Mouse (Mus musculus): ENCODE data around the gene Slc12a4. TPM values are rescaled to one million over a fixed set of nuclear protein-coding genes. Genes with fewer than 3 reads are reported as not detected.

Gene Slc12a4
- polyA plus RNA-seq, 1 experiment from 2014 or later, result 9.4 TPM

DNA sequence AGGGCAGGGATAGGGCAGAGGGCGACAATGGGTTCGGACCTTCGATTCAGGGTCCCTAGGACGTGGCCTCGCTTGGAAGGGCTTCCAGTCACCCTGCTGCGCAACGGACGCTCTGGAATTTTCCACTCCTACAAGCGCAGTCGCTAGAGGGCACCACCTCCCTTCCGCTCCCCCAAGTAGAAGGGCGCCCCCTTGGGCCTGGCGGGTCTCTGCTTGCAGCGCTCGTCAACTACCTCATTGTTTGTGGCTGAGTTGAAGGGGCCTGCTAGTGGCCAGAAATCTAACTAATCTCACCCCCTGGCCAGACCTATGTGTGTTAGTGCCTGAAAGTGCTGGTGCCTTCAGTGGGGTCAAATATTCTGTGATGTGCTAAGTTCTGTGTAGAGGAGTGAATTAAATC is 13.4 kb upstream of the Slc12a4 start, which contains the start of gene Dpep3:
TSS of gene Dpep3 (minus strand) at position 105 of the 400 bp plus-strand sequence.
- H3K9ac ChIP-seq, result no peak within 1 kb of the TSS
- DNase-seq (ENCODE audit: low spot score) (no peak), ATAC-seq (ENCODE audit: low FRiP score) (no peak)
- WGBS, result 91% methylated on average over 15 of the region's 15 CpGs
- no peaks in the 10 kb centered on the region for H3K27me3 ChIP-seq (ENCODE audit: control insufficient read depth, insufficient read depth, low read length)
- H3K9me3 ChIP-seq (ENCODE audit: control insufficient read depth, low read length), result no peaks in the 10 kb centered on the region
- no peaks in the 10 kb centered on the region for H3K4me1 ChIP-seq (replicated peaks; ENCODE audit: control insufficient read depth, insufficient read depth, low read length)
- H3K36me3 ChIP-seq (replicated peaks; ENCODE audit: control insufficient read depth, insufficient read depth), result no peaks in the 10 kb centered on the region
- no peak within 1 kb of the TSS for H3K27ac ChIP-seq
- no peak within 1 kb of the TSS for H3K4me3 ChIP-seq (replicated peaks; ENCODE audit: low read length)
- no peak within 1 kb of the TSS for H3K4me2 ChIP-seq (replicated peaks)

- no peaks in the 10 kb centered on the region for H3K36me3 ChIP-seq (replicated peaks; ENCODE audit: control insufficient read depth, insufficient read depth)
- H3K27me3 ChIP-seq (ENCODE audit: control insufficient read depth, insufficient read depth, low read length), result no peaks in the 10 kb centered on the region
- DNase-seq (ENCODE audit: low spot score), result no peak
- no peaks in the 10 kb centered on the region for H3K9me3 ChIP-seq (ENCODE audit: control insufficient read depth, low read length)
- no peak overlapping the region for H3K4me3 ChIP-seq (replicated peaks; ENCODE audit: low read length)
- no peak overlapping the region for H3K9ac ChIP-seq
- H3K4me2 ChIP-seq (replicated peaks), result no peak overlapping the region
- no peak for ATAC-seq (ENCODE audit: low FRiP score)
- H3K4me1 ChIP-seq (replicated peaks; ENCODE audit: control insufficient read depth, insufficient read depth, low read length), result no peaks in the 10 kb centered on the region
- H3K27ac ChIP-seq, result no peak overlapping the region
- WGBS, result 70% methylated on average over 7 of the region's 7 CpGs
These were observed 9.5 kb upstream of the Slc12a4 start for GRCm38 (mm10) chr8:105975363-105975762.

GRCm38 (mm10) chr8:105971019-105971720 is 5.3 kb upstream of the Slc12a4 start:
- H3K9me3 ChIP-seq (ENCODE audit: control insufficient read depth, low read length), result no peaks in the 10 kb centered on the region
- no peak overlapping the region for H3K4me2 ChIP-seq (replicated peaks)
- WGBS, result 74% methylated on average over 8 of the region's 8 CpGs
- H3K4me3 ChIP-seq (replicated peaks; ENCODE audit: low read length), result no peak overlapping the region
- no peak overlapping the region for H3K27ac ChIP-seq
- H3K9ac ChIP-seq, result no peak overlapping the region
- no peaks in the 10 kb centered on the region for H3K36me3 ChIP-seq (replicated peaks; ENCODE audit: control insufficient read depth, insufficient read depth)
- DNase-seq (ENCODE audit: low spot score) (no peak), ATAC-seq (ENCODE audit: low FRiP score) (no peak)
- H3K4me1 ChIP-seq (replicated peaks; ENCODE audit: control insufficient read depth, insufficient read depth, low read length), result no peaks in the 10 kb centered on the region
- peaks cover 10% of the 10 kb centered on the region for H3K27me3 ChIP-seq (ENCODE audit: control insufficient read depth, insufficient read depth, low read length)

DNA sequence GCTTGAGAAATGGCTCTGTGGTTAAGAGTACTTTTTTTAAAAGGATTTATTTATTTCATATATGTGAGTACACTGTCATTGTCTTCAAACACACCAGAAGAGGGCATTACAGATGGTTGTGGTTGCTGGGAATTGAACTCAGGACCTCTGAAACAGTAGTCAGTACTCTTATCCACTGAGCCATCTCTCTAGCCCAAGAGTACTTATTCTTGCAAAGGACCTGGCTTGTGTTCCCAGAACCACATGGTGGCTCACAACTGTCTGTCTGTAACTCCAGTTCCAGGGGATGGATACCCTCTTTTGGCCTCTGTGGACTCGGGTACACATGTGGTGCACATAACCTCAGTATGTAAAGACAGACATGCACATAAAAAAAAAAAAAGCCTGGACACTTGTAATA is 3.5 kb upstream of the Slc12a4 start:
- peaks cover 27% of the 10 kb centered on the region for H3K27me3 ChIP-seq (ENCODE audit: control insufficient read depth, insufficient read depth, low read length)
- no peak for DNase-seq (ENCODE audit: low spot score)
- H3K4me2 ChIP-seq (replicated peaks), result no peak overlapping the region
- no peaks in the 10 kb centered on the region for H3K9me3 ChIP-seq (ENCODE audit: control insufficient read depth, low read length)
- H3K27ac ChIP-seq, result no peak overlapping the region
- WGBS, result 73% methylated on average over 1 of the region's 1 CpGs
- H3K4me1 ChIP-seq (replicated peaks; ENCODE audit: control insufficient read depth, insufficient read depth, low read length), result peaks cover 5% of the 10 kb centered on the region; the same call in 1 of the 2 replicates
- H3K4me3 ChIP-seq (replicated peaks; ENCODE audit: low read length), result no peak overlapping the region
- H3K9ac ChIP-seq, result no peak overlapping the region
- ATAC-seq (ENCODE audit: low FRiP score), result no peak
- no peaks in the 10 kb centered on the region for H3K36me3 ChIP-seq (replicated peaks; ENCODE audit: control insufficient read depth, insufficient read depth)

- DNase-seq (ENCODE audit: low spot score) (no peak), ATAC-seq (ENCODE audit: low FRiP score) (no peak)
- peaks cover 5% of the 10 kb centered on the region; the same call in 1 of the 2 replicates for H3K4me1 ChIP-seq (replicated peaks; ENCODE audit: control insufficient read depth, insufficient read depth, low read length)
- H3K4me3 ChIP-seq (replicated peaks; ENCODE audit: low read length), result no peak overlapping the region
- WGBS, result 12% methylated on average over 19 of the region's 19 CpGs
- H3K9ac ChIP-seq, result no peak overlapping the region
- H3K4me2 ChIP-seq (replicated peaks), result peak overlapping the region; percentile 59; the same call in 1 of the 2 replicates
- H3K27me3 ChIP-seq (ENCODE audit: control insufficient read depth, insufficient read depth, low read length), result peaks cover 28% of the 10 kb centered on the region
- H3K9me3 ChIP-seq (ENCODE audit: control insufficient read depth, low read length), result no peaks in the 10 kb centered on the region
- H3K36me3 ChIP-seq (replicated peaks; ENCODE audit: control insufficient read depth, insufficient read depth), result no peaks in the 10 kb centered on the region
- H3K27ac ChIP-seq, result no peak overlapping the region
These were observed 905 bp upstream of the Slc12a4 start for GRCm38 (mm10) chr8:105966692-105967311.

DNA sequence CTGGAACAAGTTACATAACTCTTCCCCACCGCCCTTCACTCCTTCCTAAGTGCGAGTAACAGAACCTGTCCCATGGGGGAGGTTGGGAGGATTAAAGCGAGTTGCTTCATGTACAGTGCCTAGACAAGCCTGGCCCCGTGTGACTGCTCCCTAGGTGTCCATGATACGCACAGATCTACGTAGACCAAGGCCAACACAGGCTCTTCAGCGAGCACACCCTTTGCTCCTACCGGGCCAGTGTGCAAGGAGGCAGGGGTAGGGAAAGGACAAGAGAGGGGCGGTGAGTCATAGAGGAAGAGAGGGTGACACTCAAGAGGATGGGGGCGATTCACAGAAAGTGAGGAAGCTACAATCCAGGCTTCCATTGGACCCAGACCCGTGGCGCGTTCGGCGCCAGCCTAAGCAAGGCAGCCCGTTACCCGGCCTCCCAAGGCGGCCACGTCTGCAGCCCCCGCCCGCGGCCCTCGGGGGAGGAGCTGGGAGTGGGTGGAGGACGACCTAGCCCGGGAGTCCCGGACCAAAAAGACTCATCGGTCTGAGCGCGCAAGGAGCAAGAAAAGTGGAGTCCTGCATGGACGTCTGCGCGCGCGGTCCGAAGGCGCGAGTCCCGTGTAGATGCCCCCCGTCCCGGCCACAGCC is 512 bp downstream of the Slc12a4 start:
- no peaks in the 10 kb centered on the region for H3K36me3 ChIP-seq (replicated peaks; ENCODE audit: control insufficient read depth, insufficient read depth)
- no peaks in the 10 kb centered on the region for H3K9me3 ChIP-seq (ENCODE audit: control insufficient read depth, low read length)
- peak overlapping the region; percentile 55 for H3K9ac ChIP-seq
- ATAC-seq (ENCODE audit: low FRiP score), result peak; percentile 46
- peak overlapping the region; percentile 35; the same call in 1 of the 2 replicates for H3K27ac ChIP-seq
- DNase-seq (ENCODE audit: low spot score), result no peak
- H3K4me1 ChIP-seq (replicated peaks; ENCODE audit: control insufficient read depth, insufficient read depth, low read length), result peaks cover 5% of the 10 kb centered on the region; the same call in 1 of the 2 replicates
- peak overlapping the region; percentile 43 for H3K4me3 ChIP-seq (replicated peaks; ENCODE audit: low read length)
- 4% methylated on average over 37 of the region's 40 CpGs for WGBS
- peak overlapping the region; percentile 59 for H3K4me2 ChIP-seq (replicated peaks)
- peaks cover 28% of the 10 kb centered on the region for H3K27me3 ChIP-seq (ENCODE audit: control insufficient read depth, insufficient read depth, low read length)

- Histone ChIP-seq H3K4me1 (replicated peaks; ENCODE audit: control insufficient read depth, insufficient read depth, low read length) (peaks cover 5% of the 10 kb centered on the region; the same call in 1 of the 2 replicates), H3K36me3 (replicated peaks; ENCODE audit: control insufficient read depth, insufficient read depth) (no peaks in the 10 kb centered on the region), H3K4me2 (replicated peaks) (peak overlapping the region; percentile 59), H3K4me3 (replicated peaks; ENCODE audit: low read length) (peak overlapping the region; percentile 43), H3K9ac (no peak overlapping the region; the same call in 1 of the 2 replicates), H3K27ac (no peak overlapping the region), H3K9me3 (ENCODE audit: control insufficient read depth, low read length) (no peaks in the 10 kb centered on the region), H3K27me3 (ENCODE audit: control insufficient read depth, insufficient read depth, low read length) (peaks cover 28% of the 10 kb centered on the region)
- no peak for DNase-seq (ENCODE audit: low spot score)
- no peak for ATAC-seq (ENCODE audit: low FRiP score)
- WGBS, result 74% methylated on average over 12 of the region's 12 CpGs
These were observed 1.2 kb downstream of the Slc12a4 start for GRCm38 (mm10) chr8:105964506-105965265.

GRCm38 (mm10) chr8:105961536-105961935 is 4.4 kb downstream of the Slc12a4 start:
- H3K27ac ChIP-seq, result no peak overlapping the region
- H3K27me3 ChIP-seq (ENCODE audit: control insufficient read depth, insufficient read depth, low read length), result peaks cover 20% of the 10 kb centered on the region
- no peak overlapping the region for H3K4me3 ChIP-seq (replicated peaks; ENCODE audit: low read length)
- no peak for ATAC-seq (ENCODE audit: low FRiP score)
- H3K9ac ChIP-seq, result no peak overlapping the region
- WGBS, result 79% methylated on average over 10 of the region's 10 CpGs
- no peak overlapping the region for H3K4me2 ChIP-seq (replicated peaks)
- no peaks in the 10 kb centered on the region for H3K36me3 ChIP-seq (replicated peaks; ENCODE audit: control insufficient read depth, insufficient read depth)
- H3K4me1 ChIP-seq (replicated peaks; ENCODE audit: control insufficient read depth, insufficient read depth, low read length), result peaks cover 5% of the 10 kb centered on the region; the same call in 1 of the 2 replicates
- no peak for DNase-seq (ENCODE audit: low spot score)
- no peaks in the 10 kb centered on the region for H3K9me3 ChIP-seq (ENCODE audit: control insufficient read depth, low read length)

- DNase-seq (ENCODE audit: low spot score) (no peak), ATAC-seq (ENCODE audit: low FRiP score) (no peak)
- H3K4me3 ChIP-seq (replicated peaks; ENCODE audit: low read length), result no peak overlapping the region
- no peak overlapping the region for H3K9ac ChIP-seq
- WGBS, result 78% methylated on average over 14 of the region's 14 CpGs
- H3K9me3 ChIP-seq (ENCODE audit: control insufficient read depth, low read length), result no peaks in the 10 kb centered on the region
- H3K4me2 ChIP-seq (replicated peaks), result no peak overlapping the region
- peaks cover 5% of the 10 kb centered on the region; the same call in 1 of the 2 replicates for H3K4me1 ChIP-seq (replicated peaks; ENCODE audit: control insufficient read depth, insufficient read depth, low read length)
- no peaks in the 10 kb centered on the region for H3K36me3 ChIP-seq (replicated peaks; ENCODE audit: control insufficient read depth, insufficient read depth)
- H3K27me3 ChIP-seq (ENCODE audit: control insufficient read depth, insufficient read depth, low read length), result peaks cover 17% of the 10 kb centered on the region
- no peak overlapping the region for H3K27ac ChIP-seq
These were observed 4.8 kb downstream of the Slc12a4 start for GRCm38 (mm10) chr8:105961101-105961500.

Measured in hindbrain, embryonic 14.5 days (tissue).